26 mouse cellular contexts compared by ENCODE assay signal in the genomic region with DNA sequence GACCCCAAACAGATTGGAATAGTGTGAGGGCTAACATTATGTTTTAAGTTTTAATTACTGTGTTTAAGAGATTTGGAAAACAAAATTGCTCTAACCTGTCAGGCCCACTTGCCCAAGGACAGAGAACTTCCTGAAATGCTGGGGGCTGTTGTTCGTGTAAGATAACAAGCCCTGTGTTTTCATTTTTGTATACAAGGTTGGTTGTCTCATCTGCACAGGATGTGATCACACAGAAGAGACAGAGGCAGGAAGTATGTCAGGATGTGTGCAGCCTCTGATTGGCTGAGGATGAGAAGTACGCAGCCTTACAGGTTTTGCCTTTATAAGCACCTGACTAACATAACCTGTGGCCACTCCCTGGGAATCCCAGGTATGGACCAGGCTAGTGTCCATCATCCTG. TPM values are rescaled to one million over a fixed set of nuclear protein-coding genes. Genes with fewer than 3 reads are reported as not detected.
DNase-seq lines count a peak whose midpoint lies in the region; ATAC-seq lines count a peak whose summit lies in the region.
"Had no signal": no experiment of that assay in that cellular context is flagged by ENCODE, and none has a peak within 500 bp of the region (broad histone marks: within the 10 kb centered on the region; RNA-seq: fewer than 3 reads in every experiment).

No protein-coding gene starts in this region.

- peak overlapping the region; percentile 39 for H3K4me3 ChIP-seq in megakaryocyte, embryonic 14.5 days (replicated peaks)
- H3K4me3 ChIP-seq: embryonic facial prominence, embryonic 12.5 days; embryonic facial prominence, embryonic 15.5 days; heart, embryonic 12.5 days; heart, embryonic 15.5 days; hindbrain, embryonic 10.5 days; hindbrain, embryonic 13.5 days had no signal

- no peaks in the 10 kb centered on the region for H3K9me3 ChIP-seq in megakaryocyte, embryonic 14.5 days
- H3K9me3 ChIP-seq: embryonic facial prominence, embryonic 12.5 days; embryonic facial prominence, embryonic 15.5 days; heart, embryonic 12.5 days; heart, embryonic 15.5 days; hindbrain, embryonic 10.5 days; hindbrain, embryonic 13.5 days had no signal

- peaks cover 97% of the 10 kb centered on the region for H3K4me1 ChIP-seq in megakaryocyte, embryonic 14.5 days

- H3K36me3 ChIP-seq in megakaryocyte, embryonic 14.5 days (replicated peaks; ENCODE audit: low read length): peaks cover 20% of the 10 kb centered on the region
- no peaks in the 10 kb centered on the region for H3K36me3 ChIP-seq in splenic B cell, adult 2 months (ENCODE audit: control insufficient read depth, insufficient read depth, low read length, poor library complexity, severe bottlenecking)
- H3K36me3 ChIP-seq: embryonic facial prominence, embryonic 12.5 days; embryonic facial prominence, embryonic 15.5 days; heart, embryonic 12.5 days; heart, embryonic 15.5 days; hindbrain, embryonic 10.5 days; hindbrain, embryonic 13.5 days had no signal

- peak; percentile 46 for DNase-seq in 416B (ENCODE audit: low read depth)
- peak; percentile 64 for DNase-seq in MEL-GATA-1-ER (ENCODE audit: extremely low read depth, low read depth)
- DNase-seq in splenic B cell, adult 2 months (ENCODE audit: low read depth, low spot score): peak; percentile 66
- no peak for DNase-seq in urinary bladder, postnatal 4 days (ENCODE audit: low spot score in 2 of 2)
- DNase-seq in left cerebral cortex, postnatal 14 days (ENCODE audit: low spot score in 2 of 2): no peak
- DNase-seq: adrenal gland, postnatal 10 days; adrenal gland, postnatal 36 days; cerebellum, adult 18-20 months; cerebellum, adult 9-10 months; cerebellum, postnatal 14 days; gastrocnemius, postnatal 25 days; heart, adult 18-20 months; heart, postnatal 10 days; heart, postnatal 36 days had no signal

- intact Hi-C loops in left cerebral cortex, postnatal 14 days (cut with DNase I): loop anchor here (5.0 kb wide), 1 partner anchor 43 kb away; no protein-coding TSS in a partner anchor

- H3K27me3 ChIP-seq in megakaryocyte, embryonic 14.5 days (replicated peaks): no peaks in the 10 kb centered on the region
- H3K27me3 ChIP-seq in splenic B cell, adult 2 months (ENCODE audit: control insufficient read depth, insufficient read depth, low read length, poor library complexity, severe bottlenecking): no peaks in the 10 kb centered on the region
- H3K27me3 ChIP-seq: embryonic facial prominence, embryonic 12.5 days; embryonic facial prominence, embryonic 15.5 days; heart, embryonic 12.5 days; heart, embryonic 15.5 days; hindbrain, embryonic 13.5 days had no signal

- no peak for ATAC-seq in megakaryocyte, adult 5-6 weeks (ENCODE audit: poor library complexity, severe bottlenecking)
- ATAC-seq: CD4-positive, CD25-positive, alpha-beta regulatory T cell, adult 4 months; forebrain, embryonic 14.5 days; hindbrain, embryonic 16.5 days; Patski had no signal

RNA-seq across cellular contexts. Expression of a gene that starts 8.7 kb away (rescaled TPM):
- 33.3 and 55.7 TPM in 2 replicates for polyA plus RNA-seq in megakaryocyte, embryonic 14.5 days (2012; ENCODE audit: insufficient read depth, low replicate concordance)
- 87.8 and 90.2 TPM in 2 replicates for total RNA-seq in megakaryocyte, adult 5-6 weeks (2015)
- total RNA-seq in megakaryocyte, adult 5-6 weeks (2017): 157 and 178 TPM in 2 replicates
- total RNA-seq in left cerebral cortex, postnatal 14 days (2021): 1 to 10 TPM; 2.9 to 4.5 TPM
- polyA plus RNA-seq: Patski had no signal

RNA-seq across cellular contexts. Expression of a gene that starts 43.2 kb away (rescaled TPM):
- polyA plus RNA-seq in megakaryocyte, embryonic 14.5 days (2012; ENCODE audit: insufficient read depth, low replicate concordance): 1.3 TPM in 1 of 2 replicates, not detected in the other
- 0.30 and 0.54 TPM in 2 replicates for total RNA-seq in megakaryocyte, adult 5-6 weeks (2015)
- 0.04 TPM in 1 of 2 replicates, not detected in the other for total RNA-seq in megakaryocyte, adult 5-6 weeks (2017)
- total RNA-seq in left cerebral cortex, postnatal 14 days (2021): 100 to 1,000 TPM; 148 to 176 TPM
- polyA plus RNA-seq: CD4-positive, CD25-positive, alpha-beta regulatory T cell, adult 4 months; Patski had no signal

Comparison
In these comparisons a context has a peak if more than half of its experiments do, and no peak if none do; other contexts are left out.
1. DNase-seq: peak in 416B (single experiment), MEL-GATA-1-ER (single experiment) and splenic B cell, adult 2 months (single experiment); none in urinary bladder, postnatal 4 days (0 of 2) and left cerebral cortex, postnatal 14 days (0 of 2).
2. RNA of a gene that starts 8.7 kb away (total RNA-seq): 87.8 to 178 TPM in megakaryocyte, adult 5-6 weeks; 2.9 to 4.5 TPM in left cerebral cortex, postnatal 14 days; every median in the first group is over 10 times any median in the second.
3. RNA of a gene that starts 43.2 kb away (total RNA-seq): 148 to 176 TPM in left cerebral cortex, postnatal 14 days; 0.04 to 0.54 TPM in megakaryocyte, adult 5-6 weeks; every median in the first group is over 10 times any median in the second.